In the genomic region with DNA sequence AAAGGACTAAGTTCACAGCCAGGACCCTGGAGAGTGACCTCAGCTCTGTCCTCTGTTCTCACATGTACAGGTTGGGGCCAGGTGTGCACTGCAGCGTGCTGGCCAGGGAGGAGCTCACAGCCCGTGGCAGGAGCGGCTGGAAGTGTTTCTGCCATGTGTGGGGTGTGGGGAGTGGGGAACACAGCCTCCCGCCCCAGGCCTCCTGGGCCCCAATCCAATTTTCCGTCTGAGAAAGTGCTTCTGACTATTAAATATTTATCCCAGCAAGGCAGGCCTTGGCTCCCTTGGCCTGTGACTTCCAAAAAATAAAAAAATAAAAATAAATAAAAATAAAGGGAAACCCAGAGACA, we compare ENCODE assay signal across 11 mouse cellular contexts. TPM values are rescaled to one million over a fixed set of nuclear protein-coding genes. Genes with fewer than 3 reads are reported as not detected.
A peak's percentile ranks its signal among the peaks of the same experiment; 100 is the strongest.
DNase-seq lines count a peak whose midpoint lies in the region; ATAC-seq and TF ChIP-seq lines count a peak whose summit lies in the region.
"Had no signal": no experiment of that assay in that cellular context is flagged by ENCODE, and none has a peak within 500 bp of the region (broad histone marks: within the 10 kb centered on the region; RNA-seq: fewer than 3 reads in every experiment).

No protein-coding gene starts in this region.

- TF ChIP-seq CTCF in MEL (IDR thresholded peaks at IDR 0.05 in 2 of 3, conservative IDR thresholded peaks at IDR 0.05 in 1 of 3; ENCODE audit: control insufficient read depth in 1 of 3, insufficient read depth in 1 of 3, low read depth in 2 of 3, low read length in 3 of 3, poor library complexity in 1 of 3, severe bottlenecking in 1 of 3), result no peak

- H3K9ac ChIP-seq in kidney, embryonic 16.5 days (replicated peaks; ENCODE audit: low read length), result no peak overlapping the region
- no peak overlapping the region for H3K9ac ChIP-seq in MEL (ENCODE audit: control insufficient read depth, low read depth, low read length, poor library complexity, severe bottlenecking)

- TF ChIP-seq POLR2A in MEL (IDR thresholded peaks at IDR 0.05; ENCODE audit: control insufficient read depth in 1 of 2, insufficient read depth in 1 of 2, low read depth in 1 of 2, low read length in 2 of 2, poor library complexity in 1 of 2), result no peak

- no peak for ATAC-seq in kidney, embryonic 16.5 days (ENCODE audit: low FRiP score, low TSS enrichment)

- no peak overlapping the region for H3K27ac ChIP-seq in kidney, embryonic 16.5 days (ENCODE audit: low read length)
- H3K27ac ChIP-seq in MEL (ENCODE audit: control insufficient read depth, low read depth, low read length), result no peak overlapping the region

- H3K4me2 ChIP-seq in kidney, embryonic 16.5 days (replicated peaks; ENCODE audit: low read depth, low read length), result no peak overlapping the region

- H3K27me3 ChIP-seq in kidney, embryonic 16.5 days (ENCODE audit: insufficient read depth, low read length), result peaks cover 8% of the 10 kb centered on the region; the same call in 1 of the 2 replicates
- no peaks in the 10 kb centered on the region for H3K27me3 ChIP-seq in MEL (ENCODE audit: control insufficient read depth in 1 of 2, insufficient read depth in 2 of 2, low read length in 2 of 2)

- no peak for TF ChIP-seq EP300 in MEL (IDR thresholded peaks at IDR 0.05; ENCODE audit: low read depth in 1 of 2, low read length in 2 of 2)

- DNase-seq in heart, adult 11 months, result peak; percentile 91
- DNase-seq in heart, adult 18-20 months, result no peak
- peak; percentile 36 to 75 for DNase-seq in kidney, postnatal 25 days
- DNase-seq in MEL (ENCODE audit: low read depth, low spot score), result peak; percentile 39
- DNase-seq in lung, postnatal 4 days, result peak; percentile 53 to 66
- no peak for DNase-seq in layer of hippocampus, postnatal 10 days (ENCODE audit: low spot score in 2 of 2)
- no peak for DNase-seq in cerebellum, adult 9-10 months

- no peak overlapping the region for H3K4me3 ChIP-seq in kidney, embryonic 16.5 days (ENCODE audit: low read length)
- H3K4me3 ChIP-seq in MEL (ENCODE audit: control insufficient read depth in 1 of 2, insufficient read depth in 1 of 2, low read depth in 2 of 2, low read length in 2 of 2), result no peak overlapping the region
- H3K4me3 ChIP-seq: erythroblast, embryonic 14.5 days; heart, embryonic 10.5 days; megakaryocyte, embryonic 14.5 days had no signal

- no peaks in the 10 kb centered on the region for H3K36me3 ChIP-seq in kidney, embryonic 16.5 days (ENCODE audit: insufficient read depth, low read length)
- peaks cover 0 to 39% of the 10 kb centered on the region in 2 experiments; a peak in 2 of 4 replicates for H3K36me3 ChIP-seq in MEL (ENCODE audit: control insufficient read depth in 1 of 2, insufficient read depth in 2 of 2, low read length in 2 of 2)
- H3K36me3 ChIP-seq: heart, embryonic 10.5 days had no signal

- no peak for TF ChIP-seq RAD21 in MEL (IDR thresholded peaks at IDR 0.05; ENCODE audit: low read depth, low read length)

- no peaks in the 10 kb centered on the region for H3K9me3 ChIP-seq in kidney, embryonic 16.5 days (ENCODE audit: low read length)
- H3K9me3 ChIP-seq in MEL (replicated peaks; ENCODE audit: insufficient read depth, low read length), result no peaks in the 10 kb centered on the region
- H3K9me3 ChIP-seq: heart, embryonic 10.5 days; megakaryocyte, embryonic 14.5 days had no signal

- WGBS in kidney, embryonic 16.5 days, result 25% methylated on average over 5 of the region's 5 CpGs

- H3K4me1 ChIP-seq in kidney, embryonic 16.5 days (ENCODE audit: insufficient read depth, low read length), result peaks cover 37% of the 10 kb centered on the region
- peaks cover 26 to 65% of the 10 kb centered on the region in 2 experiments for H3K4me1 ChIP-seq in MEL (ENCODE audit: control insufficient read depth in 1 of 2, insufficient read depth in 2 of 2, low read length in 2 of 2)

- H3K79me2 ChIP-seq in MEL (ENCODE audit: control insufficient read depth, insufficient read depth, low read length, poor library complexity), result no peaks in the 10 kb centered on the region; the same call in 1 of the 2 replicates

TF ChIP-seq in MEL, 35 proteins besides CTCF, POLR2A, EP300 and RAD21:
- no peak for TF ChIP-seq CHD2 (IDR thresholded peaks at IDR 0.05; ENCODE audit: low read length)
- 0 out of 2 replicates have a peak, but pooled peaks have one; percentile 26 for TF ChIP-seq NELFE (IDR thresholded peaks at IDR 0.05; ENCODE audit: low read depth, low read length)

RNA-seq across cellular contexts. Expression of a gene that starts 4.2 kb away (rescaled TPM):
- 10 to 100 TPM; 15.3 to 16.6 TPM for total RNA-seq in heart, adult 18-20 months (2021)
- 0.91 and 1.2 TPM in 2 replicates for polyA plus RNA-seq in kidney, embryonic 16.5 days (2015; fragmentation: Nextera tagmentation; extraction: Ambion mirVana)
- 1.2 and 2.6 TPM in 2 replicates for total RNA-seq in MEL (2012; rRNA removed)
- 10 to 100 TPM in 1 of 2 experiments, not detected in 1; 11.4 TPM for polyA plus RNA-seq in MEL (2012; ENCODE audit: insufficient read depth in 1 of 2, insufficient read length in 2 of 2, low read depth in 1 of 2, low replicate concordance in 2 of 2, missing spikeins in 1 of 2)
- 10 to 100 TPM; 11.8 to 17.1 TPM for total RNA-seq in layer of hippocampus, postnatal 10 days (2021)

RNA-seq across cellular contexts. Expression of a gene that starts 10.4 kb away (rescaled TPM):
- total RNA-seq in heart, adult 18-20 months (2021), result 1 to 10 TPM; 2.0 to 2.2 TPM
- 14.0 and 14.7 TPM in 2 replicates for polyA plus RNA-seq in kidney, embryonic 16.5 days (2015; fragmentation: Nextera tagmentation; extraction: Ambion mirVana)
- 11.2 and 15.2 TPM in 2 replicates for total RNA-seq in MEL (2012; rRNA removed)
- polyA plus RNA-seq in MEL (2012; ENCODE audit: insufficient read depth in 1 of 2, insufficient read length in 2 of 2, low read depth in 1 of 2, low replicate concordance in 2 of 2, missing spikeins in 1 of 2), result 10 to 100 TPM in 1 of 2 experiments, not detected in 1; 21.4 TPM
- 10 to 100 TPM; 12.3 to 15.5 TPM for total RNA-seq in layer of hippocampus, postnatal 10 days (2021)
- polyA plus RNA-seq: erythroblast, embryonic 14.5 days had no signal

RNA-seq across cellular contexts. Expression of a gene that starts 30.9 kb away (rescaled TPM):
- 1 to 10 TPM; 5.1 to 5.6 TPM for total RNA-seq in heart, adult 18-20 months (2021)
- 113 and 124 TPM in 2 replicates for polyA plus RNA-seq in kidney, embryonic 16.5 days (2015; fragmentation: Nextera tagmentation; extraction: Ambion mirVana)
- 245 and 279 TPM in 2 replicates for total RNA-seq in MEL (2012; rRNA removed)
- 100 to 1,000 TPM in 1 of 2 experiments, not detected in 1; 274 TPM for polyA plus RNA-seq in MEL (2012; ENCODE audit: insufficient read depth in 1 of 2, insufficient read length in 2 of 2, low read depth in 1 of 2, low replicate concordance in 2 of 2, missing spikeins in 1 of 2)
- 10 to 100 TPM in 1 of 2 experiments, 1 to 10 TPM in 1; 8.8 to 13.0 TPM for total RNA-seq in layer of hippocampus, postnatal 10 days (2021)

RNA-seq across cellular contexts. Expression of a gene that starts 37.9 kb away (rescaled TPM):
- total RNA-seq in heart, adult 18-20 months (2021), result 1 to 10 TPM; 6.0 to 7.8 TPM
- polyA plus RNA-seq in kidney, embryonic 16.5 days (2015; fragmentation: Nextera tagmentation; extraction: Ambion mirVana), result 7.3 and 7.4 TPM in 2 replicates
- 9.7 and 9.8 TPM in 2 replicates for total RNA-seq in MEL (2012; rRNA removed)
- 10 to 100 TPM in 1 of 2 experiments, not detected in 1; 16.4 TPM for polyA plus RNA-seq in MEL (2012; ENCODE audit: insufficient read depth in 1 of 2, insufficient read length in 2 of 2, low read depth in 1 of 2, low replicate concordance in 2 of 2, missing spikeins in 1 of 2)
- total RNA-seq in layer of hippocampus, postnatal 10 days (2021), result 10 to 100 TPM in 1 of 2 experiments, 1 to 10 TPM in 1; 9.2 to 11.7 TPM

Comparison
In these comparisons a context has a peak if more than half of its experiments do, and no peak if none do; other contexts are left out.
1. DNase-seq: peak in heart, adult 11 months (single experiment), kidney, postnatal 25 days (2 of 2), MEL (single experiment) and lung, postnatal 4 days (2 of 2); none in heart, adult 18-20 months (0 of 2), layer of hippocampus, postnatal 10 days (0 of 2) and cerebellum, adult 9-10 months (single experiment).
2. RNA of a gene that starts 30.9 kb away (total RNA-seq): 245 to 279 TPM in MEL; 8.8 to 13.0 TPM in layer of hippocampus, postnatal 10 days and 5.1 to 5.6 TPM in heart, adult 18-20 months; every median in the first group is over 10 times any median in the second.